Mouse (Mus musculus) CH12.LX (cell line): ENCODE results near the gene Rpl3. TPM values are rescaled to one million over a fixed set of nuclear protein-coding genes. Genes with fewer than 3 reads are reported as not detected.

ENCODE experiments used
- DNase-seq: peaks from one replicate; pipeline ENCODE4 v3.0.0-alpha.2; 2013; ENCODE audit errors: extremely low read depth
- H3K27ac ChIP-seq: 2 replicates; pipeline ENCODE4 v1.5.1; 2012; ENCODE audit warnings: low read depth, mild to moderate bottlenecking, control low read depth, moderate library complexity; ENCODE audit not compliant: insufficient read depth
- H3K27me3 ChIP-seq: replicated peaks from 2 replicates; pipeline ENCODE3; 2012; ENCODE audit warnings: inconsistent platforms
- H3K36me3 ChIP-seq, 2 experiments: replicated peaks in 1 of 2; 2 replicates each; pipeline versions ENCODE3 to v1.6.1; 2012; ENCODE audit warnings: inconsistent platforms in 1 of 2, low read length in 1 of 2, mild to moderate bottlenecking in 1 of 2, mixed read lengths in 1 of 2, moderate library complexity in 1 of 2; ENCODE audit not compliant: control insufficient read depth in 1 of 2, insufficient read depth in 1 of 2
- H3K4me1 ChIP-seq, 2 experiments: 2 replicates each; pipeline ENCODE4 v1.6.1; 2012; ENCODE audit warnings: inconsistent platforms in 1 of 2, moderate library complexity in 1 of 2; ENCODE audit not compliant: insufficient read depth in 2 of 2, control insufficient read depth in 1 of 2
- H3K4me2 ChIP-seq: 2 replicates; pipeline ENCODE4 v1.6.1; 2012; ENCODE audit warnings: low read depth, mild to moderate bottlenecking, control low read depth; ENCODE audit not compliant: poor library complexity, insufficient read depth, severe bottlenecking
- H3K4me3 ChIP-seq, 3 experiments: fragments of 150-350 bp in 1 of 3; sonication (generic) in 1 of 3; replicated peaks in 1 of 3; 2 replicates each; pipeline versions ENCODE3 to v1.5.1; 2011 to 2012; ENCODE audit warnings: low read depth in 2 of 3, low read length in 2 of 3, mild to moderate bottlenecking in 2 of 3, moderate library complexity in 2 of 3, control low read depth in 1 of 3, improper control_type of control experiment in 1 of 3, inconsistent platforms in 1 of 3, mixed read lengths in 1 of 3; ENCODE audit not compliant: poor library complexity in 1 of 3
- H3K79me2 ChIP-seq: replicated peaks from 2 replicates; pipeline ENCODE4 v1.6.1; 2012; ENCODE audit warnings: mild to moderate bottlenecking, moderate library complexity; ENCODE audit not compliant: control insufficient read depth, poor library complexity, insufficient read depth, severe bottlenecking; ENCODE audit errors: extremely low read depth
- H3K9ac ChIP-seq: 2 replicates; pipeline ENCODE4 v1.6.1; 2012; ENCODE audit warnings: low read depth, mild to moderate bottlenecking, control low read depth, moderate library complexity; ENCODE audit not compliant: insufficient read depth
- H3K9me3 ChIP-seq: replicated peaks from 2 replicates; pipeline ENCODE3; 2012; ENCODE audit warnings: low read length, inconsistent platforms, mixed read lengths
- BHLHE40 ChIP-seq: IDR thresholded peaks from 2 replicates; pipeline ENCODE4 v1.6.1; 2011; ENCODE audit warnings: mild to moderate bottlenecking, low read depth, low read length, improper control_type of control experiment
- CHD1 ChIP-seq: IDR thresholded peaks from 2 replicates; pipeline ENCODE4 v1.6.1; 2012; ENCODE audit warnings: low read depth, low read length, improper control_type of control experiment, inconsistent platforms
- CHD2 ChIP-seq: IDR thresholded peaks from 2 replicates; pipeline ENCODE4 v1.6.1; 2011; ENCODE audit warnings: low read length, improper control_type of control experiment
- ELF1 ChIP-seq: IDR thresholded peaks from 2 replicates; pipeline ENCODE4 v1.6.1; 2014; ENCODE audit warnings: low read depth, mild to moderate bottlenecking, inconsistent platforms, low read length, improper control_type of control experiment
- EP300 ChIP-seq: IDR thresholded peaks from 2 replicates; pipeline ENCODE4 v1.6.1; 2011; ENCODE audit warnings: low read length, improper control_type of control experiment
- ETS1 ChIP-seq: conservative IDR thresholded peaks from 2 replicates; pipeline ENCODE4 v1.6.1; 2012; ENCODE audit warnings: low read depth, mild to moderate bottlenecking, inconsistent platforms, low read length, improper control_type of control experiment, moderate library complexity
- HCFC1 ChIP-seq: IDR thresholded peaks from 2 replicates; pipeline ENCODE4 v1.6.1; 2012; ENCODE audit warnings: low read depth, mild to moderate bottlenecking, inconsistent platforms, low read length, improper control_type of control experiment
- IRF4 ChIP-seq: IDR thresholded peaks from 2 replicates; pipeline ENCODE4 v1.6.1; 2014; ENCODE audit warnings: low read depth, mild to moderate bottlenecking, inconsistent platforms, low read length, improper control_type of control experiment
- JUN ChIP-seq: IDR thresholded peaks from 2 replicates; pipeline ENCODE4 v1.6.1; 2011; ENCODE audit warnings: low read depth, mild to moderate bottlenecking, low read length, improper control_type of control experiment, moderate library complexity; ENCODE audit not compliant: insufficient read depth
- JUND ChIP-seq: conservative IDR thresholded peaks from 2 replicates; pipeline ENCODE4 v1.6.1; 2011; ENCODE audit warnings: low read depth, low read length, improper control_type of control experiment
- KAT2A ChIP-seq: IDR thresholded peaks from 2 replicates; pipeline ENCODE4 v1.6.1; 2012; ENCODE audit warnings: low read length, improper control_type of control experiment, inconsistent platforms; ENCODE audit not compliant: insufficient replicate concordance
- MAFK ChIP-seq: IDR thresholded peaks from 2 replicates; pipeline ENCODE4 v1.6.1; 2011; ENCODE audit warnings: low read length, improper control_type of control experiment; ENCODE audit not compliant: insufficient replicate concordance
- MAX ChIP-seq: IDR thresholded peaks from 2 replicates; pipeline ENCODE4 v1.6.1; 2011; ENCODE audit warnings: low read length, improper control_type of control experiment
- MAZ ChIP-seq: IDR thresholded peaks from 2 replicates; pipeline ENCODE4 v1.6.1; 2012; ENCODE audit warnings: low read depth, mild to moderate bottlenecking, inconsistent platforms, low read length, improper control_type of control experiment, moderate library complexity
- MEF2A ChIP-seq: IDR thresholded peaks from 2 replicates; pipeline ENCODE4 v1.6.1; 2014; ENCODE audit warnings: low read depth, mild to moderate bottlenecking, inconsistent platforms, low read length, improper control_type of control experiment, borderline replicate concordance
- MXI1 ChIP-seq: IDR thresholded peaks from 2 replicates; pipeline ENCODE4 v1.6.1; 2011; ENCODE audit warnings: mild to moderate bottlenecking, low read depth, low read length, improper control_type of control experiment
- MYC ChIP-seq: IDR thresholded peaks from 2 replicates; pipeline ENCODE4 v1.6.1; 2011; ENCODE audit warnings: low read depth, mild to moderate bottlenecking, improper control_type of control experiment, low read length
- NRF1 ChIP-seq: IDR thresholded peaks from 2 replicates; pipeline ENCODE4 v1.6.1; 2014; ENCODE audit warnings: low read depth, mild to moderate bottlenecking, inconsistent platforms, low read length, improper control_type of control experiment, moderate library complexity
- POLR2A ChIP-seq: IDR thresholded peaks from 2 replicates; pipeline ENCODE4 v1.6.1; 2011; ENCODE audit warnings: low read depth, mild to moderate bottlenecking, improper control_type of control experiment, low read length
- RCOR1 ChIP-seq: conservative IDR thresholded peaks from 2 replicates; pipeline ENCODE4 v1.6.1; 2012; ENCODE audit warnings: low read depth, mild to moderate bottlenecking, inconsistent platforms, low read length, improper control_type of control experiment
- SIN3A ChIP-seq: IDR thresholded peaks from 2 replicates; pipeline ENCODE4 v1.6.1; 2012; ENCODE audit warnings: low read length, improper control_type of control experiment, inconsistent platforms
- SMC3 ChIP-seq: IDR thresholded peaks from 2 replicates; pipeline ENCODE4 v1.6.1; 2011; ENCODE audit warnings: low read depth, low read length, improper control_type of control experiment
- TCF12 ChIP-seq: IDR thresholded peaks from 2 replicates; pipeline ENCODE4 v1.6.1; 2014; ENCODE audit warnings: low read depth, mild to moderate bottlenecking, inconsistent platforms, low read length, improper control_type of control experiment
- USF1 ChIP-seq: IDR thresholded peaks from 2 replicates; pipeline ENCODE4 v1.6.1; 2014; ENCODE audit warnings: low read depth, mild to moderate bottlenecking, inconsistent platforms, low read length, improper control_type of control experiment
- ZC3H11A ChIP-seq: IDR thresholded peaks from 2 replicates; pipeline ENCODE4 v1.6.1; 2012; ENCODE audit warnings: low read depth, mild to moderate bottlenecking, inconsistent platforms, low read length, improper control_type of control experiment
- ZKSCAN1 ChIP-seq: IDR thresholded peaks from 2 replicates; pipeline ENCODE4 v1.6.1; 2012; ENCODE audit warnings: low read depth, inconsistent platforms, low read length, improper control_type of control experiment, borderline replicate concordance
- ZMIZ1 ChIP-seq: IDR thresholded peaks from 2 replicates; pipeline ENCODE4 v1.6.1; 2012; ENCODE audit warnings: low read depth, mild to moderate bottlenecking, inconsistent platforms, low read length, improper control_type of control experiment
- ZNF384 ChIP-seq: IDR thresholded peaks from 2 replicates; pipeline ENCODE4 v1.6.1; 2012; ENCODE audit warnings: low read depth, low read length, improper control_type of control experiment, inconsistent platforms
- dilution Hi-C: fragments of 300-500 bp; cut with MboI; formaldehyde crosslinking; loops from 2 replicates; pipeline ENCODE4 v1.14.3; 2020; ENCODE audit warnings: low sequenced_read_pairs; ENCODE audit not compliant: extremely low pct_unique_long_range_greater_than_20kb, extremely low pct_ligation_motif_present
- in situ Hi-C: fragments of 300-500 bp; cut with MboI; formaldehyde crosslinking; loops from 3 replicates; pipeline ENCODE4 v1.14.3; 2019; ENCODE audit warnings: low sequenced_read_pairs, low pct_ligation_motif_present, low pct_unique_long_range_greater_than_20kb, mixed read lengths
- polyA plus RNA-seq: library from polyadenylated mRNA; unstranded; fragments of >175 nt; gene quantifications from 2 replicates; pipeline ENCODE4 v1.2.1, GENCODE M21; 2012; ENCODE audit warnings: low read depth; ENCODE audit not compliant: insufficient read length
- total RNA-seq, 2 experiments: library from RNA; depleted of rRNA; stranded (reverse); fragments of 300-350 nt in 1 of 2; fragments of >200 nt in 1 of 2; gene quantifications; 2 replicates each; pipeline ENCODE4 v1.2.3; 2012 to 2014

Rpl3 gene
- total and polyA plus RNA-seq, 3 experiments: 2,198 to 3,819 (median 2,592) TPM

DNA sequence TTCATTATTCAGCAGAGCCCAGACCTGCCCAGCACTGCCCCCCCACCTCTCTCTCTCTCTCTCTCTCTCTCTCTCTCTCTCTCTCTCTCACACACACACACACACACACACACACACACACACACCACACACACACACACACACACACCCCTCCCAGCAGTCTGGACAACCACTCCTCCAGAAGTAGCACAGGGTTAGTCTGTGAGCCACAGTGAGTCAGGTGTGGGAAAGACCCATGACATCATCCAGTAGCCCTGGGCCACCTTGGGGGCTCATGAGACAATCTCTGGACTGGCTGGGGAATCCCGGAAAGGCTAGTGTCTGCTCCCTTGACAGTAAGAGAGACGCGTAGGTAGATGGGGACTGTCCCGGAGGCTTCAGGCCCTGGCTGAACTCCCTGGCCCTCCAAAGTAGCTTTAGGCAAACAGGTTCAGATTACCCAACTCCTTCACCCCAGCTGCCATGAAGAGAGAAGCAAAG, 30.6 kb downstream of the Rpl3 start:
- Histone ChIP-seq H3K27ac (peak overlapping the region; percentile 89), H3K9ac (peak overlapping the region; percentile 12; the same call in 1 of the 2 replicates), H3K79me2 (no peaks in the 10 kb centered on the region), H3K36me3 (no peaks in the 10 kb centered on the region), H3K4me1 (peaks cover 37 to 69% of the 10 kb centered on the region in 2 experiments), H3K4me3 (no peak overlapping the region), H3K4me2 (peak overlapping the region; percentile 83), H3K9me3 (no peaks in the 10 kb centered on the region), H3K27me3 (no peaks in the 10 kb centered on the region)
- DNase-seq: peak; percentile 98
- in situ Hi-C loops: loop anchor here (5.0 kb wide), 1 partner anchor 39 kb away; no protein-coding TSS in a partner anchor
- TF ChIP-seq KAT2A (peak; percentile 56; the same call in 1 of the 2 replicates), SIN3A (peak; percentile 63), BHLHE40 (peak; percentile 84), USF1 (peak; percentile 9; the same call in 1 of the 2 replicates), ZC3H11A (no peak), POLR2A (no peak; the same call in 1 of the 2 replicates), ELF1 (peak; percentile 74), ZNF384 (peak; percentile 5; the same call in 1 of the 2 replicates), TCF12 (peak; percentile 97), CHD2 (peak; percentile 84), EP300 (peak; percentile 94), CHD1 (no peak), ZKSCAN1 (no peak), SMC3 (no peak), MXI1 (peak; percentile 65; the same call in 1 of the 2 replicates), MAX (peak; percentile 58), MEF2A (peak; percentile 96), IRF4 (peak; percentile 94), ETS1 (peak; percentile 98), MAZ (peak; percentile 98), HCFC1 (no peak), NRF1 (0 out of 2 replicates have a peak, but pooled peaks have one; percentile 37), MAFK (0 out of 2 replicates have a peak, but pooled peaks have one; percentile 51), JUND (peak; percentile 95), MYC (peak; percentile 61; the same call in 1 of the 2 replicates), ZMIZ1 (peak; percentile 40; the same call in 1 of the 2 replicates), RCOR1 (peak; percentile 58; the same call in 1 of the 2 replicates), JUN (peak; percentile 97)
- dilution Hi-C loops: no loop called here
